Comparison of ENCODE assay signal across 11 mouse cellular contexts in the genomic region with DNA sequence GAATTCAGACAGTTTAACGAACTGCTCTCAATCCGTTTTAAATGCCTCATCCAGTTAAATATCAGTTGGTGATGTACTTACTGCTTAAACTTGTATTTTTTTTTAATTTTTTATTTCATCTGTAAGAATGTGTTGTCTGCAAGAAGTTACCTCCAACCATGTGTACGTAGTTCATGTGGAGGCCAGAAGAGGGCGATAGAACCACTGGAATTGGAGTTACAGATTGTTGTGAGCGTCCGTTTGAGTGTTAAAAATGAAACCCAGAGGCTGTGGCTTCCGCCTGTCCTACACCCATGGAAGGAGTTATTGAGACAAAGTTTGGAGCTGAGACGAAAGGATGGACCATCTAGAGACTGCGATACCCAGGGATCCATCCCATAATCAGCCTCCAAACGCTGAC. TPM values are rescaled to one million over a fixed set of nuclear protein-coding genes. Genes with fewer than 3 reads are reported as not detected.
A peak's percentile ranks its signal among the peaks of the same experiment; 100 is the strongest.
DNase-seq lines count a peak whose midpoint lies in the region; ATAC-seq and TF ChIP-seq lines count a peak whose summit lies in the region.
"Had no signal": no experiment of that assay in that cellular context is flagged by ENCODE, and none has a peak within 500 bp of the region (broad histone marks: within the 10 kb centered on the region; RNA-seq: fewer than 3 reads in every experiment).

No protein-coding gene starts in this region.

- H3K9me3 ChIP-seq in forebrain, postnatal 0 days (ENCODE audit: low read length), result no peaks in the 10 kb centered on the region
- H3K9me3 ChIP-seq in forebrain, embryonic 15.5 days, result no peaks in the 10 kb centered on the region
- no peaks in the 10 kb centered on the region for H3K9me3 ChIP-seq in midbrain, embryonic 11.5 days (ENCODE audit: control insufficient read depth, low read length)
- no peaks in the 10 kb centered on the region for H3K9me3 ChIP-seq in midbrain, embryonic 13.5 days
- H3K9me3 ChIP-seq: embryonic facial prominence, embryonic 15.5 days had no signal

- H3K4me1 ChIP-seq in forebrain, postnatal 0 days (ENCODE audit: insufficient read depth), result no peaks in the 10 kb centered on the region
- H3K4me1 ChIP-seq in forebrain, embryonic 15.5 days, result no peaks in the 10 kb centered on the region
- H3K4me1 ChIP-seq in midbrain, embryonic 11.5 days (ENCODE audit: control insufficient read depth, insufficient read depth, low read length), result no peaks in the 10 kb centered on the region
- H3K4me1 ChIP-seq in midbrain, embryonic 13.5 days (replicated peaks), result no peaks in the 10 kb centered on the region

- H3K4me2 ChIP-seq in forebrain, postnatal 0 days (ENCODE audit: low read depth), result no peak overlapping the region
- H3K4me2 ChIP-seq in forebrain, embryonic 15.5 days (replicated peaks), result no peak overlapping the region
- H3K4me2 ChIP-seq in midbrain, embryonic 11.5 days, result no peak overlapping the region
- H3K4me2 ChIP-seq in midbrain, embryonic 13.5 days (replicated peaks), result no peak overlapping the region
- H3K4me2 ChIP-seq: embryonic facial prominence, embryonic 15.5 days had no signal

- H3K27ac ChIP-seq in forebrain, postnatal 0 days (ENCODE audit: low read depth, low read length), result no peak overlapping the region
- no peak overlapping the region for H3K27ac ChIP-seq in forebrain, embryonic 15.5 days (replicated peaks)
- H3K27ac ChIP-seq in midbrain, embryonic 11.5 days (ENCODE audit: low read depth, low read length), result no peak overlapping the region
- H3K27ac ChIP-seq in midbrain, embryonic 13.5 days, result no peak overlapping the region
- H3K27ac ChIP-seq: embryonic facial prominence, embryonic 15.5 days; macrophage had no signal

- ATAC-seq in forebrain, postnatal 0 days, result no peak
- ATAC-seq in forebrain, embryonic 15.5 days (replicated peaks), result no peak
- ATAC-seq in midbrain, embryonic 11.5 days (ENCODE audit: low FRiP score), result no peak
- no peak for ATAC-seq in midbrain, embryonic 13.5 days
- ATAC-seq in erythroid progenitor cell, adult 5-6 weeks (replicated peaks; ENCODE audit: low FRiP score, poor library complexity, severe bottlenecking), result no peak

- no peak overlapping the region for H3K4me3 ChIP-seq in forebrain, postnatal 0 days (ENCODE audit: low read depth, low read length)
- no peak overlapping the region for H3K4me3 ChIP-seq in forebrain, embryonic 15.5 days
- no peak overlapping the region for H3K4me3 ChIP-seq in midbrain, embryonic 11.5 days (ENCODE audit: low read depth, low read length)
- H3K4me3 ChIP-seq in midbrain, embryonic 13.5 days (replicated peaks), result no peak overlapping the region
- H3K4me3 ChIP-seq: embryonic facial prominence, embryonic 15.5 days had no signal

- H3K9ac ChIP-seq in forebrain, postnatal 0 days, result no peak overlapping the region
- H3K9ac ChIP-seq in forebrain, embryonic 15.5 days (replicated peaks), result no peak overlapping the region
- H3K9ac ChIP-seq in midbrain, embryonic 11.5 days (ENCODE audit: low read length), result no peak overlapping the region
- no peak overlapping the region for H3K9ac ChIP-seq in midbrain, embryonic 13.5 days (replicated peaks)
- H3K9ac ChIP-seq: embryonic facial prominence, embryonic 15.5 days had no signal

- TF ChIP-seq CTCF in forebrain, postnatal 0 days (IDR thresholded peaks at IDR 0.05; ENCODE audit: low read depth), result peak; percentile 56

- WGBS in forebrain, postnatal 0 days, result 71% methylated on average over 10 of the region's 10 CpGs
- WGBS in forebrain, embryonic 15.5 days, result 78% methylated on average over 10 of the region's 10 CpGs
- WGBS in midbrain, embryonic 11.5 days, result 66% methylated on average over 10 of the region's 10 CpGs
- 73% methylated on average over 10 of the region's 10 CpGs for WGBS in midbrain, embryonic 13.5 days

- peak; percentile 17 for DNase-seq in forebrain, postnatal 0 days
- DNase-seq in midbrain, embryonic 11.5 days (ENCODE audit: low spot score, missing footprints), result peak; percentile 84
- peak; percentile 48 for DNase-seq in embryo, embryonic 10.5 days (ENCODE audit: low spot score)
- peak; percentile 44 for DNase-seq in retina, embryonic 14.5 days (ENCODE audit: low spot score)
- DNase-seq in gastrocnemius, postnatal 14 days, result no peak
- DNase-seq: kidney, adult 11 months had no signal

- H3K36me3 ChIP-seq in forebrain, postnatal 0 days (ENCODE audit: insufficient read depth), result no peaks in the 10 kb centered on the region
- H3K36me3 ChIP-seq in forebrain, embryonic 15.5 days, result no peaks in the 10 kb centered on the region
- no peaks in the 10 kb centered on the region for H3K36me3 ChIP-seq in midbrain, embryonic 11.5 days (ENCODE audit: control insufficient read depth, insufficient read depth, low read length)
- H3K36me3 ChIP-seq in midbrain, embryonic 13.5 days, result no peaks in the 10 kb centered on the region
- H3K36me3 ChIP-seq: embryonic facial prominence, embryonic 15.5 days had no signal

- no peaks in the 10 kb centered on the region for H3K27me3 ChIP-seq in forebrain, postnatal 0 days (ENCODE audit: insufficient read depth, low read length)
- H3K27me3 ChIP-seq in forebrain, embryonic 15.5 days, result no peaks in the 10 kb centered on the region
- no peaks in the 10 kb centered on the region for H3K27me3 ChIP-seq in midbrain, embryonic 11.5 days (ENCODE audit: control insufficient read depth, insufficient read depth, low read length)
- no peaks in the 10 kb centered on the region for H3K27me3 ChIP-seq in midbrain, embryonic 13.5 days
- H3K27me3 ChIP-seq: embryonic facial prominence, embryonic 15.5 days had no signal

- intact Hi-C loops in gastrocnemius, postnatal 14 days (cut with DNase I; ENCODE audit: low total_unique reads), result loop anchor here (10.0 kb wide), 1 partner anchor 402 kb away; no protein-coding TSS in a partner anchor

RNA-seq across cellular contexts. Expression of a gene that starts 27.5 kb away (rescaled TPM):
- total RNA-seq in forebrain, postnatal 0 days (2014; rRNA removed), result 5.8 and 7.0 TPM in 2 replicates
- 15.3 and 16.8 TPM in 2 replicates for polyA plus RNA-seq in forebrain, postnatal 0 days (2015; fragmentation: Nextera tagmentation; extraction: Ambion mirVana)
- 4.1 and 4.4 TPM in 2 replicates for polyA plus RNA-seq in forebrain, embryonic 15.5 days (2015; fragmentation: Nextera tagmentation; extraction: Ambion mirVana)
- polyA plus RNA-seq in midbrain, embryonic 11.5 days (2014; fragmentation: Nextera tagmentation; extraction: Ambion mirVana), result 2.6 and 3.7 TPM in 2 replicates
- polyA plus RNA-seq in midbrain, embryonic 13.5 days (2015; fragmentation: Nextera tagmentation; extraction: Ambion mirVana), result 3.0 and 5.6 TPM in 2 replicates
- total RNA-seq in gastrocnemius, postnatal 14 days (2021), result 10 to 100 TPM; 21.7 to 22.2 TPM
- 319 and 341 TPM in 2 replicates for total RNA-seq in erythroid progenitor cell, adult 5-6 weeks (2015; ENCODE audit: low replicate concordance)
- total RNA-seq in erythroid progenitor cell, adult 5-6 weeks (2017; ENCODE audit: low replicate concordance), result 220 and 298 TPM in 2 replicates
